Mouse (Mus musculus): Measurements from ENCODE around the gene Grin2c.

The Grin2c gene

GRCm38 (mm10) chr11:115264862-115265668, 2.0 kb downstream of the Grin2c start:
- no peak for DNase-seq (ENCODE audit: low read depth, low spot score)

- no peak for DNase-seq (ENCODE audit: low read depth, low spot score)
These were observed 2.7 kb downstream of the Grin2c start for GRCm38 (mm10) chr11:115264136-115264861.

GRCm38 (mm10) chr11:115262954-115263353, 4.1 kb downstream of the Grin2c start:
- DNase-seq (ENCODE audit: low read depth, low spot score): no peak

- no peak for DNase-seq (ENCODE audit: low read depth, low spot score)
These were observed 7.9 kb downstream of the Grin2c start for GRCm38 (mm10) chr11:115259134-115259533.

- DNase-seq (ENCODE audit: low read depth, low spot score): no peak
These were observed 9.1 kb downstream of the Grin2c start for GRCm38 (mm10) chr11:115257775-115258510.

- no peak for DNase-seq (ENCODE audit: low read depth, low spot score)
These were observed 15.8 kb downstream of the Grin2c start for GRCm38 (mm10) chr11:115251258-115251657.

GRCm38 (mm10) chr11:115250405-115251090, 16.5 kb downstream of the Grin2c start:
- DNase-seq (ENCODE audit: low read depth, low spot score): no peak

- no peak for DNase-seq (ENCODE audit: low read depth, low spot score)
These were observed 17.2 kb downstream of the Grin2c start for GRCm38 (mm10) chr11:115249721-115250404.

GRCm38 (mm10) chr11:115247945-115248344, 19.1 kb downstream of the Grin2c start:
- no peak for DNase-seq (ENCODE audit: low read depth, low spot score)

- no peak for DNase-seq (ENCODE audit: low read depth, low spot score)
These were observed 19.8 kb downstream of the Grin2c start for GRCm38 (mm10) chr11:115247240-115247639.

GRCm38 (mm10) chr11:115246386-115246785, 20.7 kb downstream of the Grin2c start:
- DNase-seq (ENCODE audit: low read depth, low spot score): no peak

- DNase-seq (ENCODE audit: low read depth, low spot score): no peak
These were observed 22.2 kb downstream of the Grin2c start for GRCm38 (mm10) chr11:115244840-115245239.

GRCm38 (mm10) chr11:115243783-115244182, 23.3 kb downstream of the Grin2c start:
- DNase-seq (ENCODE audit: low read depth, low spot score): no peak

- DNase-seq (ENCODE audit: low read depth, low spot score): no peak
These were observed 24.3 kb downstream of the Grin2c start for GRCm38 (mm10) chr11:115242746-115243145.

GRCm38 (mm10) chr11:115241402-115241801, 25.6 kb downstream of the Grin2c start:
- DNase-seq (ENCODE audit: low read depth, low spot score): no peak

- DNase-seq (ENCODE audit: low read depth, low spot score): no peak
These were observed 30.5 kb downstream of the Grin2c start for GRCm38 (mm10) chr11:115236570-115236969.

- no peak for DNase-seq (ENCODE audit: low read depth, low spot score)
These were observed 32.6 kb downstream of the Grin2c start for GRCm38 (mm10) chr11:115234320-115235044.

GRCm38 (mm10) chr11:115233526-115234290, 33.3 kb downstream of the Grin2c start:
- DNase-seq (ENCODE audit: low read depth, low spot score): no peak

- DNase-seq (ENCODE audit: low read depth, low spot score): no peak
These were observed 34.2 kb downstream of the Grin2c start for GRCm38 (mm10) chr11:115232889-115233288.

GRCm38 (mm10) chr11:115231924-115232323, 35.1 kb downstream of the Grin2c start:
- DNase-seq (ENCODE audit: low read depth, low spot score): no peak
